Mouse (Mus musculus) testis, postnatal 10 days (tissue): ENCODE results near the gene Atg4d.
A peak's percentile ranks its signal among the peaks of the same experiment; 100 is the strongest.
"Not testable (repeated sequence)": the region's sequence is repeated elsewhere in the genome, so short reads cannot be mapped to it uniquely, and the experiment has no call there.

ENCODE experiments used
- DNase-seq: peaks from one replicate; pipeline ENCODE4 v3.0.0; 2021; ENCODE audit warnings: low spot score

The Atg4d gene

GRCm38 (mm10) chr9:21274336-21274735 lies 9.2 kb downstream of the Atg4d start:
- DNase-seq, result no peak

GRCm38 (mm10) chr9:21275013-21275710 lies 10.1 kb downstream of the Atg4d start:
- DNase-seq, result no peak

GRCm38 (mm10) chr9:21275727-21276126 lies 10.6 kb downstream of the Atg4d start:
- no peak for DNase-seq

GRCm38 (mm10) chr9:21276307-21276706 lies 11.2 kb downstream of the Atg4d start:
- DNase-seq, result no peak

- no peak for DNase-seq
Observed at GRCm38 (mm10) chr9:21277776-21278175, 12.7 kb downstream of the Atg4d start.

- no peak for DNase-seq
Observed at GRCm38 (mm10) chr9:21283591-21283990, 18.5 kb downstream of the Atg4d start.

- no peak for DNase-seq
Observed at GRCm38 (mm10) chr9:21283994-21284393, 18.9 kb downstream of the Atg4d start.

GRCm38 (mm10) chr9:21286753-21287152 lies 21.7 kb downstream of the Atg4d start:
- DNase-seq, result no peak

- peak; percentile 99 for DNase-seq
Observed at GRCm38 (mm10) chr9:21287571-21288402, 22.7 kb downstream of the Atg4d start, which contains the start of gene Kri1. Kri1 (minus strand) TSS chr9:21287969.

GRCm38 (mm10) chr9:21288404-21289336 lies 23.6 kb downstream of the Atg4d start:
- no peak for DNase-seq

GRCm38 (mm10) chr9:21289337-21289671 lies 24.2 kb downstream of the Atg4d start:
- DNase-seq, result no peak

GRCm38 (mm10) chr9:21290589-21290988 lies 25.5 kb downstream of the Atg4d start:
- peak; percentile 70 for DNase-seq

GRCm38 (mm10) chr9:21291022-21291787 lies 26.1 kb downstream of the Atg4d start, which contains the start of gene Cdkn2d:
Cdkn2d (minus strand) TSS chr9:21291407.
- peak; percentile 100 for DNase-seq

GRCm38 (mm10) chr9:21291868-21292267 lies 26.8 kb downstream of the Atg4d start:
- not testable (repeated sequence) for DNase-seq

GRCm38 (mm10) chr9:21292271-21292670 lies 27.2 kb downstream of the Atg4d start:
- DNase-seq, result no peak

GRCm38 (mm10) chr9:21299014-21299413 lies 33.9 kb downstream of the Atg4d start:
- DNase-seq, result no peak

GRCm38 (mm10) chr9:21305065-21305464 lies 40.0 kb downstream of the Atg4d start:
- no peak for DNase-seq

- no peak for DNase-seq
Observed at GRCm38 (mm10) chr9:21309150-21309741, 44.2 kb downstream of the Atg4d start.

GRCm38 (mm10) chr9:21311695-21312094 lies 46.6 kb downstream of the Atg4d start:
- DNase-seq, result no peak

- no peak for DNase-seq
Observed at GRCm38 (mm10) chr9:21312134-21312533, 47.0 kb downstream of the Atg4d start, which contains the start of gene Ap1m2. Ap1m2 (minus strand) TSS chr9:21312337.

- peak; percentile 97 for DNase-seq
Observed at GRCm38 (mm10) chr9:21313394-21313793, 48.3 kb downstream of the Atg4d start.
